Mouse (Mus musculus) midbrain, embryonic 15.5 days (tissue): ENCODE measurements at regions not wholly inside any gene's neighbourhood (a gene's known extent, or its start where the extent isn't known, plus 50 kb on each side); places are given as distances from the start of the nearest gene placed in this dataset.
A peak's percentile ranks its signal among the peaks of the same experiment; 100 is the strongest.

Experiments
- ATAC-seq: fragments of 200-750 bp; cut with Nextera tagmentation; replicated peaks from 2 replicates; pipeline ENCODE4 v1.8.0; 2017; ENCODE audit warnings: moderate TSS enrichment
- H3K27ac ChIP-seq: fragments of 300-500 bp; sonication (generic); 2 replicates; pipeline ENCODE4 v1.5.1; 2015; ENCODE audit warnings: mild to moderate bottlenecking, inconsistent platforms
- H3K27me3 ChIP-seq: fragments of 300-500 bp; sonication (generic); replicated peaks from 2 replicates; pipeline ENCODE4 v1.6.1; 2015; ENCODE audit warnings: inconsistent platforms
- H3K36me3 ChIP-seq: fragments of 300-500 bp; sonication (generic); replicated peaks from 2 replicates; pipeline ENCODE4 v1.6.1; 2015; ENCODE audit warnings: inconsistent platforms
- H3K4me1 ChIP-seq: fragments of 300-500 bp; sonication (generic); 2 replicates; pipeline ENCODE4 v1.6.1; 2015; ENCODE audit warnings: inconsistent platforms
- H3K4me2 ChIP-seq: fragments of 300-500 bp; sonication (generic); 2 replicates; pipeline ENCODE4 v1.6.1; 2015; ENCODE audit warnings: inconsistent platforms, mild to moderate bottlenecking, moderate library complexity
- H3K4me3 ChIP-seq: fragments of 300-500 bp; sonication (generic); 2 replicates; pipeline ENCODE4 v1.5.1; 2015; ENCODE audit warnings: mild to moderate bottlenecking, inconsistent platforms
- H3K9ac ChIP-seq: fragments of 300-500 bp; sonication (generic); 2 replicates; pipeline ENCODE4 v1.6.1; 2015; ENCODE audit warnings: mild to moderate bottlenecking, inconsistent platforms
- H3K9me3 ChIP-seq: fragments of 300-500 bp; sonication (generic); 2 replicates; pipeline ENCODE4 v1.6.1; 2016; ENCODE audit warnings: inconsistent platforms
- WGBS: fragments of 180-500 bp; shearing (Covaris S2); methylation state at CpG from one replicate; pipeline ENCODE4 v1.1.7; 2015; ENCODE audit warnings: mixed read lengths; 5-methylcytosine and 5-hydroxymethylcytosine counted together

DNA sequence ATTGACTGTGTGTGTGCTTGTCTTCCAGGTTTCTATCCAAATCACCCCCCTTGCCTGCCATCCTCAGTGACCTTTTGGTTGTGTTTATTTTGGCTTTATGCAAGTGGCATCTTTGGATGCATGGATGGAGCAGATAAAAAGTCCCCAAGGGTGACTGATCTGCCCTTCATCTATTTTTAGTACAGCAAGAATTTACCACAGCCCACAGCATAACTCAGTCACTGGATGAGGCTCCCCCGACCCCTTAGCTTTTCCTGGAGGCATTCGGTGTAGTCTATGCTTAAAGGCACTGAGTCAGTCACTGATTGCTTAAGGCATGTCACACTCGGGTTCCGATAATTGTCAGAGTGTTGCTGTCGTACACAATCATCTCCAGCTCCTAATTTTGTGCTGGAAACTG is 142.2 kb upstream of the Rap1b start:
- Histone ChIP-seq H3K9me3 (no peaks in the 10 kb centered on the region), H3K4me1 (no peaks in the 10 kb centered on the region; the same call in 1 of the 2 replicates), H3K27ac (no peak overlapping the region), H3K36me3 (no peaks in the 10 kb centered on the region), H3K27me3 (no peaks in the 10 kb centered on the region), H3K4me2 (no peak overlapping the region), H3K4me3 (no peak overlapping the region), H3K9ac (no peak overlapping the region)
- no peak for ATAC-seq
- 77% methylated on average over 5 of the region's 5 CpGs for WGBS

DNA sequence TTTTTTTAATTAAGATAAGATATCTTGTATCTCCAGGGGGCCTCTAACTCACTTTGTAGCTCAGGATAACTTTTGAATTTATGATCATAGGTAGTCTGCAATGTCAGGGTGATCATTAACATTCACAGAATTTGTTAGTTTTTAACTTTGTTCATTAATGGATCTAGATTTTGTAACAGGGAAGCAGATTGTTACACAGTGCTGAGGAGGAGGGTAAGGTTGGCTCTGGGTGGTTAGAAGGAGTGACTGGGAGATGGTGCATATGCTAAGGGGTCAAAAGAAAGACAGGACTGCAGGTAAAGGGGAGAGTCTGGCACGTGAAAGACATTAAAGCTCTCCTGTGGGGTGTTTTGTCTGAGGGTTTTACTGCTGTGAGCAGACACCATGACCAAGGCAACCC is 145.3 kb upstream of the Rap1b start:
- Histone ChIP-seq H3K4me1 (peaks cover 10% of the 10 kb centered on the region), H3K27ac (no peak overlapping the region), H3K4me3 (no peak overlapping the region), H3K36me3 (no peaks in the 10 kb centered on the region), H3K27me3 (no peaks in the 10 kb centered on the region), H3K9ac (no peak overlapping the region), H3K9me3 (no peaks in the 10 kb centered on the region), H3K4me2 (no peak overlapping the region)
- ATAC-seq: no peak
- WGBS: 68% methylated on average over 1 of the region's 1 CpGs

DNA sequence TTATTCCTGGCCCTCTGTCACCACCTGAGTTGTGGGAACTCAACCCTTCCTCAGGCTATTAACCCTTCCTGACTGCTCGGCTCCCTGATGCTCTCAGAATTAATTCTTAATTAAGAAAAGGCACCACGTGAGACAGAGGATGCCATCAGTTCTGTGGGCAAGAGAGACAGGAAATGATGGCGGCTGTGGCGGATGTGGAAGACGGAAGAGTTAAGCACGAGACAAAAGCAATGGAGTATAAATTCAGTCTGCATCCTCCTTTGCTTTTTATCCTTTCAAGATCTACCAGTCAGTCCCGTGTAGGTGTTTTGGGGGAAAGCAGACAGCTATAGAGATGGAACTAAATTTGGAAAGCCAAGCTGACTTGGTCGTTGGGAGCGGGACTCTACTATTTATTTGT is 146.5 kb upstream of the Rap1b start:
- ATAC-seq: no peak
- no peak overlapping the region for H3K4me2 ChIP-seq
- no peak overlapping the region for H3K27ac ChIP-seq
- no peaks in the 10 kb centered on the region for H3K36me3 ChIP-seq
- no peaks in the 10 kb centered on the region for H3K27me3 ChIP-seq
- peaks cover 10% of the 10 kb centered on the region for H3K4me1 ChIP-seq
- 81% methylated on average over 9 of the region's 9 CpGs for WGBS
- no peak overlapping the region for H3K9ac ChIP-seq
- no peaks in the 10 kb centered on the region for H3K9me3 ChIP-seq
- no peak overlapping the region for H3K4me3 ChIP-seq

DNA sequence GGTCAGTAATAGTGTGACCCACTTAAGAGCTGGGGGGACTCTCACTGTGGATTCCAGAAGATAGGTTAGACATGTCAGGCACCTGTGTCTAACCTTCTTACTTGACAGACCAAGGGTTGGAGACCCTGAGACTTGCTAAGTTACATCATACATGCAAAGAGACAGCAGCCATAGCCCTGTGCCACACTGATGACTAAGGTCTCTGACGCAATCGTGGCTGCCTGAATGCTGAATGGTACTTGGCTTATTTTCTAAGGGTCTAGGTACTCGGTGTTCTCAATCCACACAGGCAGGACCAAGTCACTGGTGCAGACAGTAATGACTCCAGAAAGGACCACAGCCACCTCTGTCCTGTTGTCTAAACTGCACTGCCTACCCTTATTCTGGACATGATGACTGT is 147.8 kb upstream of the Mdm1 start:
- Histone ChIP-seq H3K9me3 (no peaks in the 10 kb centered on the region), H3K9ac (no peak overlapping the region), H3K4me2 (no peak overlapping the region), H3K36me3 (no peaks in the 10 kb centered on the region), H3K4me3 (no peak overlapping the region), H3K27ac (no peak overlapping the region), H3K4me1 (peaks cover 10% of the 10 kb centered on the region), H3K27me3 (no peaks in the 10 kb centered on the region)
- WGBS: 88% methylated on average over 3 of the region's 3 CpGs
- no peak for ATAC-seq

DNA sequence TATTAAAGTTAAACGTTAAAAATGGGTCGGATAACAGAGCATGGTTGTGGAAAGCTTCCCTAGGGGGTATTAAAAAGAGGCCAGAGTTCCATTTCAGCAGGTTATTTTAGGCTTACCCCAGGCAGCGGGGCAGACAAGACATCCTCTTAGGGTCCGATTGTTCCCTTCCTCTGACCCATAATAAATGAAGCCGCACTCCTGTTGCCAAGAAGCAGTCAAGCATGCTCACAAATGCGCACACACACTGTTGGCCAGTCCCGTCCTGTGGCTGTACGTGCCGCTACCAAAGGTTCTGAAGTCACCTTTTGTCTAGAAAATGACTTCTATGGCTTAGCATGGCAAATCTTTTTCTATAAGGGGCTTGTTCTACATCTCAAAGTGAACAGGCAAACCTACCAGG is 146.8 kb upstream of the Mdm1 start:
- 12% methylated on average over 9 of the region's 9 CpGs for WGBS
- Histone ChIP-seq H3K4me1 (peaks cover 10% of the 10 kb centered on the region), H3K9ac (no peak overlapping the region), H3K27ac (no peak overlapping the region), H3K27me3 (no peaks in the 10 kb centered on the region), H3K36me3 (no peaks in the 10 kb centered on the region), H3K4me3 (no peak overlapping the region), H3K9me3 (no peaks in the 10 kb centered on the region), H3K4me2 (peak overlapping the region; percentile 7; the same call in 1 of the 2 replicates)
- no peak for ATAC-seq

DNA sequence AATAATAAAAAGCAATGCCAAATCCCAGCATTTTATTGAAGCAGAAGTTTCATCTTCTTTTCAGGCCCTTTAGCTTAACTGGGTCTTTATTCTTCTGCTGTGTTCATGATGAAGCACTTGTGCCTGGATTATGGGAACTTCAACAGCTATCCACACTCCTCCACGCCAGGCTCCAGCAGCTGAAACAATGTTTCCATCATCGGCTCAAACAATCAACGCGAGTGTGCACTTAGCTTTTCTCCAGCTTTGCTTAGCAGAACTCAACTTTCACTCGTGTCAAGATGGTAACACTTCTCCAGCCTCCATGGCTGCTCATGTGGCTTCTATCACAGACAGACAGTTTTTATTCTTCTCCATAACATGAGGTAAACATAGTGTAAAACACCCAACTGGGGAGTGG is 143.8 kb upstream of the Mdm1 start:
- no peak for ATAC-seq
- WGBS: 79% methylated on average over 5 of the region's 5 CpGs
- H3K36me3 ChIP-seq: no peaks in the 10 kb centered on the region

DNA sequence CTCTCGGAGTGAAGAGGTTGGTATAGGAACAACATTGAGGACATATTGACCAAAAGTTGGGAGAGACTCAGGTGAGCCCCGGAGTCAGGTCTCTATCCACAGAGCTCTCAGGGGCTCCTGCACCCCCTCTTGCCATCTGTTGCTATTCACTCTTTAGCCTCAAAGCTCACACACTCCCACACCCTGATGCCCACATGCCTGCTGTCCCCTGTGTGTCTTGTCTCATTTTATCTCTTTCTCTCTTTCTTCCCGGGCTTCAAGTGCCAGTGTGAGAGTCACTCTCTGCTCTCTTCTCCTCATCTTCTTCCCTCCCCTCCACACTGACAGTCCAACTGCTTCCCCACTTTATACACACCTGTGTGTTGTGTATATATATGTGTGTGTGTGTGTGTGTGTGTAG is 141.0 kb upstream of the Mdm1 start:
- Histone ChIP-seq H3K36me3 (no peaks in the 10 kb centered on the region), H3K27ac (no peak overlapping the region), H3K9ac (no peak overlapping the region), H3K27me3 (no peaks in the 10 kb centered on the region), H3K4me3 (no peak overlapping the region), H3K4me2 (no peak overlapping the region), H3K9me3 (no peaks in the 10 kb centered on the region), H3K4me1 (peaks cover 4% of the 10 kb centered on the region)
- ATAC-seq: no peak
- WGBS: 89% methylated on average over 3 of the region's 3 CpGs

More for the DNA sequence above, 143.8 kb upstream of the Mdm1 start:
- no peaks in the 10 kb centered on the region for H3K27me3 ChIP-seq
- no peak overlapping the region for H3K4me3 ChIP-seq
- no peak overlapping the region for H3K4me2 ChIP-seq
- peaks cover 10% of the 10 kb centered on the region for H3K4me1 ChIP-seq
- no peak overlapping the region for H3K27ac ChIP-seq
- no peaks in the 10 kb centered on the region for H3K9me3 ChIP-seq
- H3K9ac ChIP-seq: no peak overlapping the region

DNA sequence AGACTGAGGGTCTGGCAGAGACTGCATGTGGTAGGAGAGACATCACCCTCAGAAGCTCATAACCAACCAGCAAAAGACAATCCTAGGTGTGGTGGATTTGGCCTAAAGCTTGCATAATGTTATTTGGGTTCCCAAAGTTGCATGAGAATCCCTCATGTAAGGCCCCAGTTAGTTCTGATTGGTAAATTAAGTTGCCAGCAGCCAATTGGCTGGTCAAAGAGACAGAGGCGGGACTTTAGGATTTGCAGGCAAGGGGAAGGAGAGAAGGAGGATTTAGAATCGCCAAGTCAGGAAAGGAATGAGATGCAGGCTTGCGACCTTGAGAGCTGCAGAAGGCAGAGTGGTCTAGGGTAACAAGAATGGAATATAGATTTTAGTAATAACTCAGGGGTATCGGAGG is 140.1 kb upstream of the Mdm1 start:
- WGBS: 48% methylated on average over 4 of the region's 4 CpGs
- no peak overlapping the region for H3K4me3 ChIP-seq
- no peak overlapping the region for H3K4me2 ChIP-seq
- H3K9ac ChIP-seq: no peak overlapping the region
- no peaks in the 10 kb centered on the region for H3K36me3 ChIP-seq
- H3K27ac ChIP-seq: no peak overlapping the region
- no peaks in the 10 kb centered on the region for H3K9me3 ChIP-seq
- no peak for ATAC-seq
- H3K27me3 ChIP-seq: no peaks in the 10 kb centered on the region
- peaks cover 4% of the 10 kb centered on the region; the same call in 1 of the 2 replicates for H3K4me1 ChIP-seq

DNA sequence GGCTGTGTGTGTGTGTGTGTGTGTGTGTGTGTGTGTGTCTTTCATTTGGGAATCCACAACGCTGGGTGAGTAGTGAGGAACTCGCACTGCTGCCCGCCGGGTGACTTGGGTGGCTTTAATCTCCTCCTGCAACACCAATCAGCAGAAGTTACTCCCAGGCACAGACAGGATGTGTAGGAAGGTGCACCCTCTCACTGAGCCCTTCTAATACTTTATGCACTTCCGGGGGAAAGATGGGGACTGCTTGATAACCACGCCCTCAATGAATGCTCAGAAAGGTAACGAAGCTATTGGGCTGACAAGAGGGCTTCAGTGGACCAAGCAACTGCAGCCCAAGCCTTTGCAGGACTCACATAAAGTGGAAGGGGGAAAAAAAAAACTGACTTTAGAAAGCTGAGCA is 139.6 kb upstream of the Mdm1 start:
- H3K4me3 ChIP-seq: no peak overlapping the region
- no peak overlapping the region for H3K4me2 ChIP-seq
- H3K27ac ChIP-seq: no peak overlapping the region
- H3K27me3 ChIP-seq: no peaks in the 10 kb centered on the region
- H3K9me3 ChIP-seq: no peaks in the 10 kb centered on the region
- H3K9ac ChIP-seq: no peak overlapping the region
- 70% methylated on average over 7 of the region's 7 CpGs for WGBS
- no peak for ATAC-seq
- H3K36me3 ChIP-seq: no peaks in the 10 kb centered on the region
- H3K4me1 ChIP-seq: peaks cover 4% of the 10 kb centered on the region; the same call in 1 of the 2 replicates

DNA sequence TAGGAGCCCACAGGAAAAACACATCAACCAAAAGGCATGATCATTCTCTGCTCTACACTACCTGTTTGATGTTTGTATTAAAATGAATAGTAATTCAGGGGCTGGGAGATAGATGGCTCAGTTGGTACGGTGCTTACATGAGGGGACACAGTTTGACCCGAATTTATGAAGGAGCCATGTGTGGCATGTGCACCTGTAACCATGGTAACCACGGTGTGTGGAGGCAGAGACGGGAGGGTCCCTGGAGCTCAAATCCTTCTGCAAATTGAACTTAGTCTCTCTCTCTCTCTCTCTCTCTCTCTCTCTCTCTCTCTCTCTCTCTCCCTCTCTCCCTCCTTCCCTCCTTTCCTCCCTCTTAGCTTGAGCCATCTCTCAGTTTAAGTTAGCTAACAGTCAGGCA is 139.1 kb upstream of the Mdm1 start:
- Histone ChIP-seq H3K36me3 (no peaks in the 10 kb centered on the region), H3K27ac (no peak overlapping the region), H3K27me3 (no peaks in the 10 kb centered on the region), H3K9ac (no peak overlapping the region), H3K9me3 (no peaks in the 10 kb centered on the region), H3K4me3 (no peak overlapping the region), H3K4me1 (peaks cover 4% of the 10 kb centered on the region; the same call in 1 of the 2 replicates), H3K4me2 (no peak overlapping the region)
- no peak for ATAC-seq
- 75% methylated on average over 4 of the region's 4 CpGs for WGBS

DNA sequence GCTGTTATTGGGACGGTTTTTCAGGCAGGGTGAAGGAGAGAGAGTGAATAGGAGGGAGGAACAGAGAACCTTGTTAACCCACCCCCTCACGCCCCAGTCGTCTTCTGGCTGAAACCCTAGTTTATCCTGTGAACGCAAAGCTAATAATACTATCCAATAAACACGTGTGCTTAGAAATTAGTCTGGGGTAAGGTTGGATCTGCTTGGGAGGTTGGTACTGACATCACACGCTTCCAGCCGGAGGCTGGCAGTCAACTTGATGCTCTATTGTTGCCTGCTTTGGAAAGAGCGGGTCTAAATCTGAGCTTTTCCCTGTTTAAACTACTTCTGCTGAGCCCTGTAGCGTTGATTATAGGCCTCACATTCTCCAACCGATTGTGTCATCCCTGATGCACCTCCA is 138.4 kb upstream of the Mdm1 start:
- Histone ChIP-seq H3K4me3 (no peak overlapping the region), H3K36me3 (no peaks in the 10 kb centered on the region), H3K9ac (no peak overlapping the region), H3K9me3 (no peaks in the 10 kb centered on the region), H3K4me2 (no peak overlapping the region), H3K27me3 (no peaks in the 10 kb centered on the region), H3K27ac (no peak overlapping the region), H3K4me1 (peaks cover 4% of the 10 kb centered on the region; the same call in 1 of the 2 replicates)
- ATAC-seq: no peak
- WGBS: 79% methylated on average over 10 of the region's 10 CpGs

DNA sequence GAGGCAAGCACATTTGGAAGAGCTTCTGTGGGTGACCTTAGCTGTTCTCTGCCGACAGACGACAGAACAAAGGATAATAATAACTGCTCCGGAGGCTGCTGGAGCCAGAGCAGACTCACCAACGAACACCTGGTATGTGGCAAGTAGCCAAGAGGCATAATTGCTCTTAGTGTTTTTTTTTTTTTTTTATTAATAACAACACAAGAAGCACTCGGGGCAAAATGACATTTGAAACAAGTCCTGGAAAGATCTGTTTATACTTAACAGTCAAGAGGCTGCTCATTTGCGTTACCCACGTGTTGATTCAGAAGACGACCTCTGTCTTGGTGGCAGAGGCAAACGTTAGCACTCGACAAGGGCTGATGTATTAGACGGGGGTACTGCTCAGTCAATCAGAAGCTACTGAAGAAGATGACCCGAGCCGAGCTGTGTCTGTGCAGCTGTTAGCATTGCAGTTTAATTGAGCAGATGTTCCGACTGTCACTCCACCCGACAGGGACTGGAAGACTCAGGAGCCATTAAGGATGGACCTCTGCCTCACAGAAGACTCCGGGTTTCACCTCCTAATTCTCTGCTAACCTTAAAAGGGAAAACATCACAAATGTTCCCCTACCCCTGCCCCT is 137.8 kb upstream of the Mdm1 start:
- Histone ChIP-seq H3K9ac (no peak overlapping the region), H3K9me3 (no peaks in the 10 kb centered on the region), H3K36me3 (no peaks in the 10 kb centered on the region), H3K4me3 (no peak overlapping the region), H3K4me2 (no peak overlapping the region), H3K4me1 (peaks cover 4% of the 10 kb centered on the region; the same call in 1 of the 2 replicates), H3K27me3 (no peaks in the 10 kb centered on the region), H3K27ac (no peak overlapping the region)
- 61% methylated on average over 16 of the region's 16 CpGs for WGBS
- ATAC-seq: no peak

DNA sequence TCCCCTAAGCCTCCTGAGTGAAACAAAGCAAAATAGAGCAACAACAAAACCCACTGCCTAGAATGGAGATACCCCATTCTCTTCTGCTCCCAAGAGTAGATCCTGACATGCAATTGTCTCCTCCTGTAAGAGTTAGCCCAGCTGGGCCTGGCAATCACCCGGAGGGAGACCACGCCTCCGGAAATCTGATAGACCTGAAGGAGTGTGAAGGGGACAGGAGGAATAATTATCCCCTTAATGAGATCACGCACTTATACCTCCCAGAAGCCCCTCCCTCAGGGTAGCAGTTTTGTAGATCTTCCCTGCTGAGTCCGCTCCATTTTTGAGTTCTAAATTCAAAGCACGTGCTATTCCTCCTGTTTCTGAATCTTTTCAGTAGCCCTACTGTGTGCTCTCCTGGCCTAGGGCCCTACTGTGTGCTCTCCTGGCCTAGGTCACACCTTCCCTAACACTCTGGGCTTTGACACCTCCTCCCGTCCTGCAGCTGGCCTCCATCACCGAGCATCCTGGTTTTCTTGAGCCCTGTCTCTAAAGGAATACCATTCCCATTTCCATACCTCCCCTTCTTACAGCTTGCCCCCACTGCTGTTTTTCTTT is 137.2 kb upstream of the Mdm1 start:
- no peak overlapping the region for H3K4me3 ChIP-seq
- ATAC-seq: no peak
- no peaks in the 10 kb centered on the region for H3K36me3 ChIP-seq
- no peak overlapping the region for H3K27ac ChIP-seq
- no peaks in the 10 kb centered on the region for H3K27me3 ChIP-seq
- WGBS: 70% methylated on average over 8 of the region's 8 CpGs
- no peak overlapping the region for H3K4me2 ChIP-seq
- no peak overlapping the region for H3K9ac ChIP-seq
- H3K4me1 ChIP-seq: peaks cover 4% of the 10 kb centered on the region; the same call in 1 of the 2 replicates
- H3K9me3 ChIP-seq: no peaks in the 10 kb centered on the region
